Mouse (Mus musculus) lung, adult 2 months (tissue): Measurements from ENCODE around the gene A530084C06Rik.

Source experiments
- CTCF ChIP-seq: fragments of 200-500 bp; IDR thresholded peaks from 2 replicates; pipeline ENCODE4 v1.5.1; 2011; ENCODE audit warnings: mild to moderate bottlenecking, low read length, control low read depth; ENCODE audit not compliant: insufficient read depth
- POLR2A ChIP-seq: fragments of 200-500 bp; IDR thresholded peaks from 2 replicates; pipeline ENCODE4 v1.6.1; 2011; ENCODE audit warnings: low read depth, mild to moderate bottlenecking, control low read depth, low read length, borderline replicate concordance; ENCODE audit errors: extremely low read depth

- no peak for TF ChIP-seq CTCF
- no peak for TF ChIP-seq POLR2A
These were observed 2.0 kb downstream of the A530084C06Rik start for GRCm38 (mm10) chr13:31556964-31557767.
